Mouse (Mus musculus): ENCODE results near the gene H2-DMb2.

H2-DMb2 gene

DNA sequence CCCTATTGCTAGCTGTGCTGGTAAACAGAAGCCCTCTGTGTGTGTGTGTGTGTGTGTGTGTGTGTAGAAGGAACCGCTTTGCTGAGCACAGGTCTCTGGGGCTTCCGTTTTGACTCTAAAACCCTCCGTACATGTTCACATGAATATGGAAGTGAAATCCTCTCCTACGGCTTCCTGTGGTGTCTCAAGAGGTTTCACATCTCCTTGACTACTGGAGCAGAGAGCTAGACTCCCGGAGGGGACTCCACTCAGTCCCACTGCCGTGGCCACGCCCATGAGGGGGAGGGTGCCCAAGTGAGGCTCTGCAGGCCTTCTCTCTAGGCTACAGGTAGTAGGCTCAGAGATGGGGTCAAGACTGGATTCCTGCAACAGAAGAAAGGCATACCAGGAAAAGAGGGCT lies at the start of gene H2-DMb2:
TSS of gene H2-DMb2 (plus strand) at position 275 of the 400 bp plus-strand sequence.
- Histone ChIP-seq H3K27me3 (ENCODE audit: insufficient read depth, low read length) (peaks cover 40% of the 10 kb centered on the region), H3K4me1 (replicated peaks; ENCODE audit: low read depth, low read length) (peaks cover 27% of the 10 kb centered on the region), H3K9me3 (ENCODE audit: low read length) (no peaks in the 10 kb centered on the region), H3K36me3 (ENCODE audit: insufficient read depth, low read length) (no peaks in the 10 kb centered on the region), H3K4me3 (replicated peaks; ENCODE audit: low read length) (no peak within 1 kb of the TSS)
- TF ChIP-seq NANOG (IDR thresholded peaks at IDR 0.05; ENCODE audit: borderline replicate concordance, low read length), result no peak
- TF ChIP-seq POU5F1 (IDR thresholded peaks at IDR 0.05; ENCODE audit: borderline replicate concordance, low read length), result no peak
- TF ChIP-seq CTCF (conservative IDR thresholded peaks at IDR 0.05; ENCODE audit: low read length), result no peak

- TF ChIP-seq POU5F1 (IDR thresholded peaks at IDR 0.05; ENCODE audit: borderline replicate concordance, low read length), result no peak
- TF ChIP-seq NANOG (IDR thresholded peaks at IDR 0.05; ENCODE audit: borderline replicate concordance, low read length), result no peak
- no peak for TF ChIP-seq CTCF (conservative IDR thresholded peaks at IDR 0.05; ENCODE audit: low read length)
- Histone ChIP-seq H3K4me1 (replicated peaks; ENCODE audit: low read depth, low read length) (peaks cover 48% of the 10 kb centered on the region), H3K27me3 (ENCODE audit: insufficient read depth, low read length) (peaks cover 7% of the 10 kb centered on the region; the same call in 1 of the 2 replicates)
Observed at GRCm38 (mm10) chr17:34094283-34095035, 48.6 kb upstream of the H2-DMb2 start.

DNA sequence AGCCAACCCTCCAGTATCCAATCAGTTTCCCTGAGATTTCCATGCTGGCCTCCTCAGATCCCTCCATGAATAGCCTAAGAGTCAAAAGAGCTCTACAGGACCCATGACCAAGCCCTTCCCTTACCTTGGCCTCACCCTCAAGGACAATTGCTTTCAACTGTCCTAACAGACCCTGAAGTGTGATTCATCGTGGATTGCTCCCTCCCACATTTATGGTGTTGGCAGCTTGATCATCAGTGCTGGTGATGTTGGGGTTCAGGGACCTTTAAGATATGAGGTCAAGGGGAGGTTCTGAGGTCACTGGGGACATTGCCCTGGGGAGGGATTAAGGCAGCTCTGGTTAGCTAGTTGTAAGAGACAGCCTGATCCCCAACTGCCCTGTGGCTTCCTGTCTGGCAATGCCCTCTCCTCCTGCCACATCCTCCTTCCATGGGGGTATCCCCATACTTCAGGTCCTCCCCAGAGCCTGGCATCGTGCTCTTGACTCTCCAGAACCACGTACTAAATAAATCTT lies 46.6 kb upstream of the H2-DMb2 start:
- Histone ChIP-seq H3K4me1 (replicated peaks; ENCODE audit: low read depth, low read length) (peaks cover 43% of the 10 kb centered on the region), H3K27me3 (ENCODE audit: insufficient read depth, low read length) (peaks cover 24% of the 10 kb centered on the region), H3K4me3 (replicated peaks; ENCODE audit: low read length) (no peak overlapping the region), H3K9me3 (ENCODE audit: low read length) (peaks cover 13% of the 10 kb centered on the region), H3K36me3 (ENCODE audit: insufficient read depth, low read length) (no peaks in the 10 kb centered on the region)
- no peak for TF ChIP-seq CTCF (conservative IDR thresholded peaks at IDR 0.05; ENCODE audit: low read length)
- no peak for TF ChIP-seq NANOG (IDR thresholded peaks at IDR 0.05; ENCODE audit: borderline replicate concordance, low read length)
- no peak for TF ChIP-seq POU5F1 (IDR thresholded peaks at IDR 0.05; ENCODE audit: borderline replicate concordance, low read length)

More at GRCm38 (mm10) chr17:34094283-34095035, 48.6 kb upstream of the H2-DMb2 start:
- Histone ChIP-seq H3K4me3 (replicated peaks; ENCODE audit: low read length) (no peak overlapping the region), H3K9me3 (ENCODE audit: low read length) (peaks cover 13% of the 10 kb centered on the region), H3K36me3 (ENCODE audit: insufficient read depth, low read length) (no peaks in the 10 kb centered on the region)

DNA sequence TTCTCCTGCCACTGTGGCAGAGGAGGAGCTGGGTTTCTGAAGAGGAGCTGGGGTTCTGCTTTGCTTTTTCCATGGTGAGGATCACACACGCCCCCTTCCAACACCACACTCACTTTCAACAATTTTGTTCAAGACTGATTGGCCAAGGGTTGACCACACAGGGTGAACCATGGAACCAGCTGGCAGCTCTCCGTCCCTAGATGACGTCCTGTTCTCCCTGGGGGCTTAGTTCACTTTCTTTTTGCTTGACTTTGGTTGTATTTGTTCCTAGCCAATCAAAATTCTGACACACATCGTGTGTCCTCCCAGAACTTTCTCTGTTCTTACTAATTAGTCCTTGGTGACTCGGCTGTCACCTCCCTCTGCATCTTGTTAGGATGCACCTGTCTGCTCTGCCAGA lies 45.8 kb upstream of the H2-DMb2 start:
- H3K9me3 ChIP-seq (ENCODE audit: low read length), result peaks cover 13% of the 10 kb centered on the region
- no peaks in the 10 kb centered on the region for H3K36me3 ChIP-seq (ENCODE audit: insufficient read depth, low read length)
- no peak overlapping the region for H3K4me3 ChIP-seq (replicated peaks; ENCODE audit: low read length)
- H3K27me3 ChIP-seq (ENCODE audit: insufficient read depth, low read length), result peaks cover 24% of the 10 kb centered on the region
- peaks cover 43% of the 10 kb centered on the region for H3K4me1 ChIP-seq (replicated peaks; ENCODE audit: low read depth, low read length)
- no peak for TF ChIP-seq POU5F1 (IDR thresholded peaks at IDR 0.05; ENCODE audit: borderline replicate concordance, low read length)

DNA sequence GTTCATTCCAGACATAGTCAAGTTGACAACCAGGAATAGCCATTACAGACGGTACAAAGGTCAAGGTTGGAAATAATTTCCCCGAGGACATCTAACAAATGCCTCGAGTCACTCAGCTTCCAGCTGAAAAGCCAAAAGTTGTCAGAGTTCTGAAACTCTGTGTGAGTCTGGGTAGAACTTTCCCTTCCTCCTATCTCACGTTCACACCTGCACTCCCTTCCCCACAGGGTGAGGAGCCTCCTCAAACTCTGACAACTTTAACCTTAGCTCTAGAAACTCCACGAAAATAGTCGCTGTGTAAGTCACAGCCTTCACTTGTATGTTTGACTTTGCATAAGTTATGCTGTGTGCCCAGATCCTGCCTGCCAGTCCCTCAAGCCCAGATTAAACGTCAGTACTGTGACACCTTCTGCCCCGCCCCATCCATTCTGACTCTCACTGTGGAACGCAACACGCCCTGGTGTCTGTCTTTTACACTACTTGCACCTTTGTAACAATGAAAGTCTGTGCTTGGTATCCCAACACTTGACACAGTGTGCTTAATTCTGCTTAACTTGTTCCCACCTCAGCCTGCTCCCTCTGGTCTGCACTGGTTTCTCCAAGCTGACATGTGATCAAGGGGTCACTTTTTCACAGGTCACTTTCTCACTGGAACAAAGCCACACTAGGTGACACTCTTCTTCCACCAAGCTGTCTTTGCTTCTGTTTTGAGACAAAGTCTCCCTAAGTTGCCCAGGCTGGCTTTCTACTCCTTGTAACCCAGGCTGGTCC lies 44.2 kb upstream of the H2-DMb2 start:
- TF ChIP-seq CTCF (conservative IDR thresholded peaks at IDR 0.05; ENCODE audit: low read length) (no peak), NANOG (IDR thresholded peaks at IDR 0.05; ENCODE audit: borderline replicate concordance, low read length) (no peak), POU5F1 (IDR thresholded peaks at IDR 0.05; ENCODE audit: borderline replicate concordance, low read length) (no peak)
- no peaks in the 10 kb centered on the region for H3K36me3 ChIP-seq (ENCODE audit: insufficient read depth, low read length)

GRCm38 (mm10) chr17:34099531-34099930 lies 43.6 kb upstream of the H2-DMb2 start:
- Histone ChIP-seq H3K4me1 (replicated peaks; ENCODE audit: low read depth, low read length) (peaks cover 28% of the 10 kb centered on the region), H3K9me3 (ENCODE audit: low read length) (peaks cover 1% of the 10 kb centered on the region), H3K36me3 (ENCODE audit: insufficient read depth, low read length) (no peaks in the 10 kb centered on the region), H3K4me3 (replicated peaks; ENCODE audit: low read length) (no peak overlapping the region), H3K27me3 (ENCODE audit: insufficient read depth, low read length) (peaks cover 31% of the 10 kb centered on the region)
- no peak for TF ChIP-seq POU5F1 (IDR thresholded peaks at IDR 0.05; ENCODE audit: borderline replicate concordance, low read length)
- no peak for TF ChIP-seq NANOG (IDR thresholded peaks at IDR 0.05; ENCODE audit: borderline replicate concordance, low read length)
- TF ChIP-seq CTCF (conservative IDR thresholded peaks at IDR 0.05; ENCODE audit: low read length), result no peak

More for the DNA sequence above, 44.2 kb upstream of the H2-DMb2 start:
- peaks cover 28% of the 10 kb centered on the region for H3K4me1 ChIP-seq (replicated peaks; ENCODE audit: low read depth, low read length)
- peaks cover 8% of the 10 kb centered on the region for H3K9me3 ChIP-seq (ENCODE audit: low read length)
- no peak overlapping the region for H3K4me3 ChIP-seq (replicated peaks; ENCODE audit: low read length)
- H3K27me3 ChIP-seq (ENCODE audit: insufficient read depth, low read length), result peaks cover 29% of the 10 kb centered on the region

DNA sequence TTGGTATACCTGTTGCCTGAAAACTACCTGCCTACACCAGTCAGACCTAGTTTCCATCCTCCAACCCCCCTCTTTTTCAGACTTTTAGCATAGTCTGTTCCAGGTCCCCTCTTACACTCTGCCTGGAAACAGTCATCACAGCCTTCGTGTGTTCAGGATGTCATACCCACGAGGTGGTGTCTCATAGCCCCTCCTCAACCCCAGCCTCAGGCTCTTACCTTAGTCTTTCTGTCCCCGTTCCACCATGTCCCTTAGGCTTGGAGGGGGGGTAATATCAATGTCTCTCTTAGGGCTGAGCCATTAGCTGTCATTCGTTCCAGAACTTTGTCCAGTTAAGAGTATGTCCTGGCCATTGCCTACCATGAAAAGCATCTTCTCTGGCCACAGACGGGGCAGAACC lies 41.9 kb upstream of the H2-DMb2 start:
- no peaks in the 10 kb centered on the region for H3K36me3 ChIP-seq (ENCODE audit: insufficient read depth, low read length)
- H3K4me3 ChIP-seq (replicated peaks; ENCODE audit: low read length), result no peak overlapping the region
- peaks cover 27% of the 10 kb centered on the region for H3K27me3 ChIP-seq (ENCODE audit: insufficient read depth, low read length)
- H3K9me3 ChIP-seq (ENCODE audit: low read length), result no peaks in the 10 kb centered on the region
- peaks cover 28% of the 10 kb centered on the region for H3K4me1 ChIP-seq (replicated peaks; ENCODE audit: low read depth, low read length)
- TF ChIP-seq POU5F1 (IDR thresholded peaks at IDR 0.05; ENCODE audit: borderline replicate concordance, low read length), result no peak
- TF ChIP-seq CTCF (conservative IDR thresholded peaks at IDR 0.05; ENCODE audit: low read length), result no peak
- no peak for TF ChIP-seq NANOG (IDR thresholded peaks at IDR 0.05; ENCODE audit: borderline replicate concordance, low read length)

DNA sequence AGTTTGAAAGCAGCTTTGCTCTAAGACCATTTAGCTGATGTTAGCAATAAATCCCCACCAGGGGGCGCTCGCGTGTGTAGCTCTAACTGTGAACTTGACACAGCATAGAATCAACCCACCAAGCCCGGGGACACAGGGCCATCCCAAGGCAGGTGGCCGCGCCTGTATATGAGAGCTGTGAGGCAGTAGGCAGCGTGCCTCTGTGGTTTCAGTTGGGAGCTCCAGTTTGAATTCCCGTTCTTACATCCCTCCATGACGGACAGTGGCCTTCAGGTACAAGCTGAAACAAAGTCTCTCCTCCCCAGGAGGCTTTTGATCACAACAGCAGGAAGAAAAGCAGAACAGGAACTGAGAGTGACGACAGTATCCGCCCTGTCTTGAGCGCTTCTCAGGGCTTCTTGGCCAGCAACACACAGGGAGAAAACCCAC lies 41.5 kb upstream of the H2-DMb2 start:
- Histone ChIP-seq H3K9me3 (ENCODE audit: low read length) (no peaks in the 10 kb centered on the region), H3K36me3 (ENCODE audit: insufficient read depth, low read length) (no peaks in the 10 kb centered on the region), H3K4me3 (replicated peaks; ENCODE audit: low read length) (0 out of 2 replicates have a peak overlapping the region, but pooled peaks have one; percentile 11), H3K4me1 (replicated peaks; ENCODE audit: low read depth, low read length) (peaks cover 25% of the 10 kb centered on the region), H3K27me3 (ENCODE audit: insufficient read depth, low read length) (peaks cover 27% of the 10 kb centered on the region)
- TF ChIP-seq POU5F1 (IDR thresholded peaks at IDR 0.05; ENCODE audit: borderline replicate concordance, low read length) (no peak), NANOG (IDR thresholded peaks at IDR 0.05; ENCODE audit: borderline replicate concordance, low read length) (no peak), CTCF (conservative IDR thresholded peaks at IDR 0.05; ENCODE audit: low read length) (peak; percentile 80)
